In the genomic region with DNA sequence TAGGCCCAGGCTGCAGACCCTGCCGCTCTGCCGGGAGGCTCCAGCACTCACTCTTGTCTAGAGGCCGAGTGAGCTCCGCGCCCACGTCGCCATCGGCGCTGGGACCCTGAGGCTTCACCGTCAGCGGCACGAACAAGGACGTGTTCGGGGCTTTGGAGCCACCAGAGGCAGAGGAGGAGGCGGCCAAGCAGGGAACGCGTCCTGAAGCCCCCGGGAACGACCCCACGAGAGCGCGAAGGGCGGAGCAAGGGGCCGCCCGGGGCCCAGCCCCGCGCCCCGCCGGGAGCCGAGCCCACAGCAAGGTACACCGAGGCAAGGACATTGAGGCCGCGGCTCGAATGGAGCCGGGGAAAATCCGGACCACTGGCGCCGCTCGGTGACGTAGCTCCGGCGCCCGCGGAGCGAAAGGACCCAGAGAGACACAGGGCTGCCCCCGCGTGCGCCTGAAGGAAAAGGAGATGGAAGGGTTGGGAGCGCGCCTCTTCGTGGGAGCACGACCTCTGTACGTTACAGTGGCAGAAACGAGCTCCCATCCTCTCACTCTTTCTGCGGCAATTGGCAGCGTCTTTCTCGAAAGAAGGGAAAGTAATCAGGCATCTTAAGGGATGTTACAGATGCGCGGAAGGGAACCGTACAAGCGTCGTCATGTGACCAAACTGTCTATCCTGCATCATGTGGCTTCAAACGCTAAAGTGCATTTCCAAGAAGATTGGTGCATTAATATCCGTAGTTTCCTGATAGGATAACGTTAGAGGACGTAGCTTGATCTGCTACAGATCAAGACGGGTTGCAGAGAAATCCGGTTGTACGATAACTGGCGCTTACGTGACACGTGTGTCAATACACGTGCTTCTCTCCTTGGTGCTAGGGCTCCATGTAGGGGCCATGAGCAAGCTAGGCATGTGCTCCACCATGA, we compare ENCODE assay signal across 8 mouse cellular contexts. TPM values are rescaled to one million over a fixed set of nuclear protein-coding genes. Genes with fewer than 3 reads are reported as not detected.
DNase-seq lines count a peak whose midpoint lies in the region; ATAC-seq and TF ChIP-seq lines count a peak whose summit lies in the region.

A gene (plus strand): TSS at position 126 of the 916 bp plus-strand sequence.
A gene (minus strand): TSS at position 375 of the 916 bp plus-strand sequence.

- H3K4me3 ChIP-seq in hindbrain, embryonic 10.5 days = peak within 1 kb of the TSS; percentile 92
- H3K4me3 ChIP-seq in lung, postnatal 0 days (ENCODE audit: low read depth, low read length) = peak within 1 kb of the TSS; percentile 78

- DNase-seq in MN1 (ENCODE audit: low spot score) = peak; percentile 91
- DNase-seq in cerebellum, adult 9-10 months = peak; percentile 94
- DNase-seq in hindbrain, embryonic 10.5 days (ENCODE audit: low spot score) = peak; percentile 90
- DNase-seq in layer of hippocampus, adult 9-11 months = peak; percentile 92
- peak; percentile 95 for DNase-seq in lung, postnatal 0 days (ENCODE audit: low spot score)
- DNase-seq in ovary, postnatal 14 days (ENCODE audit: low spot score) = peak; percentile 97
- DNase-seq in thymus, postnatal 14 days = peak; percentile 92

- no peaks in the 10 kb centered on the region for H3K27me3 ChIP-seq in hindbrain, embryonic 10.5 days (ENCODE audit: insufficient read depth, poor library complexity, severe bottlenecking)
- H3K27me3 ChIP-seq in lung, postnatal 0 days (replicated peaks; ENCODE audit: insufficient read depth, low read length) = no peaks in the 10 kb centered on the region

- peak within 1 kb of the TSS; percentile 86 for H3K9ac ChIP-seq in lung, postnatal 0 days (replicated peaks; ENCODE audit: low read depth)

- ATAC-seq in frontal cortex, adult (ENCODE audit: low TSS enrichment) = peak; percentile 87
- peak; percentile 94 for ATAC-seq in lung, postnatal 0 days

- H3K36me3 ChIP-seq in hindbrain, embryonic 10.5 days = peaks cover 32% of the 10 kb centered on the region
- no peaks in the 10 kb centered on the region; the same call in 1 of the 2 replicates for H3K36me3 ChIP-seq in lung, postnatal 0 days (ENCODE audit: insufficient read depth, low read length)

- no peaks in the 10 kb centered on the region for H3K9me3 ChIP-seq in hindbrain, embryonic 10.5 days
- H3K9me3 ChIP-seq in lung, postnatal 0 days (ENCODE audit: low read length) = no peaks in the 10 kb centered on the region

- WGBS in hindbrain, embryonic 10.5 days = under 1% methylated on average over 73 of the region's 73 CpGs
- WGBS in lung, postnatal 0 days = under 1% methylated on average over 64 of the region's 73 CpGs

- H3K27ac ChIP-seq in hindbrain, embryonic 10.5 days = peak within 1 kb of the TSS; percentile 99
- H3K27ac ChIP-seq in lung, postnatal 0 days (ENCODE audit: low read length) = peak within 1 kb of the TSS; percentile 85

- peaks cover 21% of the 10 kb centered on the region for H3K4me1 ChIP-seq in hindbrain, embryonic 10.5 days (replicated peaks)
- H3K4me1 ChIP-seq in lung, postnatal 0 days (ENCODE audit: insufficient read depth, low read depth, low read length) = peaks cover 5% of the 10 kb centered on the region; the same call in 1 of the 2 replicates

- H3K4me2 ChIP-seq in lung, postnatal 0 days (replicated peaks; ENCODE audit: low read depth, low read length) = peak within 1 kb of the TSS; percentile 86

- no peak for TF ChIP-seq CTCF in lung, postnatal 0 days (IDR thresholded peaks at IDR 0.05)

- TF ChIP-seq EP300 in lung, postnatal 0 days (IDR thresholded peaks at IDR 0.05) = peak; percentile 88

RNA-seq across cellular contexts. Expression of the first gene that starts in this region (rescaled TPM):
- polyA plus RNA-seq in hindbrain, embryonic 10.5 days (2016; fragmentation: Nextera tagmentation; extraction: Ambion mirVana) = 0.94 and 0.98 TPM in 2 replicates
- 0.29 and 0.49 TPM in 2 replicates for polyA plus RNA-seq in lung, postnatal 0 days (2015; fragmentation: Nextera tagmentation; extraction: Ambion mirVana)

RNA-seq across cellular contexts. Expression of the second gene that starts in this region (rescaled TPM):
- polyA plus RNA-seq in hindbrain, embryonic 10.5 days (2016; fragmentation: Nextera tagmentation; extraction: Ambion mirVana) = 27.9 and 28.8 TPM in 2 replicates
- 9.6 and 9.8 TPM in 2 replicates for polyA plus RNA-seq in lung, postnatal 0 days (2015; fragmentation: Nextera tagmentation; extraction: Ambion mirVana)

Comparison
In these comparisons a context has a peak if more than half of its experiments do, and no peak if none do; other contexts are left out.
1. Peak in every context shown above with its lines: DNase-seq, ATAC-seq, H3K4me3 ChIP-seq and H3K27ac ChIP-seq.